Mouse (Mus musculus): Measurements from ENCODE around the gene Mex3a. TPM values are rescaled to one million over a fixed set of nuclear protein-coding genes. Genes with fewer than 3 reads are reported as not detected.

Mex3a gene
- total RNA-seq, 2 experiments from 2014 or later = 3.3 to 5.4 TPM

DNA sequence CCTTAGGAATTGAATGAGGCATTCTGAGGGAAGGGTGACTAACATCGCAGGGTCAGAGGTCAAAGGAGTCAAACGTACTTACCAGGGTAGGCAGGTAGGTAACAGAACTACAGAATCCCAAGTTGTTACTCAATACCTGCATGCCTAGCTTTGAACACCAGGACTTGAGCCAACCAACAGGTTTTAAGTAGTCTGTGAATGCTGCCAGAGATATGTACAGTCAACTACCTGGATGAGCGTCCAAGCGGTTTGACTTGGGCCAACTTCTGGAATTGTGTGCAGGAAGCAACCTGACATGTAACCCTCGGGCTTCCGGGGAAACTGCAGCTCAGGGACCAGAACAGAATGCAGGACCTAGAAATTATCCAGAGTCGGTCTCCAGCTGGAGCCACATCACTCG lies 9.2 kb upstream of the Mex3a start:
- no peak for ATAC-seq (replicated peaks; ENCODE audit: low FRiP score, low TSS enrichment, poor library complexity, severe bottlenecking)

DNA sequence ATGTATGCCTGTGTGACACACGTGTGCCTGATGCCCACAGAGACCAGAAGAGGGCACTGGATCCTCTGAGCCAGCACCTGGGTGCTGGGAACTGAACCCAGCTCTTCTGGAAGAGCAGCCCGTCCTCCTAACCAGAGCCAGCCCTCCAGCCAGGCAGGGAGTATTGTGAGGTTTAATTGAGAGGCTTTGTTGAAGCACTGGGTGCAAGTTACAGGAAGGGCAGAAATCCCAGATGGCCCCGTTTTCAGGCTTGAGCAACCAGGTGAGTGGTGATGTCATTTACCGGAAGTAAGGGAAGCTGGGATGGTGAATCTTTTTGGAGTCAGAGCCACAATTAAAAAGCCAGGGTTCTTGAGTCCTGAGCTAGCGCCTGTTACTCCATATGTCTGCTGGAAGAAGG lies 7.2 kb upstream of the Mex3a start:
- no peak for ATAC-seq (replicated peaks; ENCODE audit: low FRiP score, low TSS enrichment, poor library complexity, severe bottlenecking)

DNA sequence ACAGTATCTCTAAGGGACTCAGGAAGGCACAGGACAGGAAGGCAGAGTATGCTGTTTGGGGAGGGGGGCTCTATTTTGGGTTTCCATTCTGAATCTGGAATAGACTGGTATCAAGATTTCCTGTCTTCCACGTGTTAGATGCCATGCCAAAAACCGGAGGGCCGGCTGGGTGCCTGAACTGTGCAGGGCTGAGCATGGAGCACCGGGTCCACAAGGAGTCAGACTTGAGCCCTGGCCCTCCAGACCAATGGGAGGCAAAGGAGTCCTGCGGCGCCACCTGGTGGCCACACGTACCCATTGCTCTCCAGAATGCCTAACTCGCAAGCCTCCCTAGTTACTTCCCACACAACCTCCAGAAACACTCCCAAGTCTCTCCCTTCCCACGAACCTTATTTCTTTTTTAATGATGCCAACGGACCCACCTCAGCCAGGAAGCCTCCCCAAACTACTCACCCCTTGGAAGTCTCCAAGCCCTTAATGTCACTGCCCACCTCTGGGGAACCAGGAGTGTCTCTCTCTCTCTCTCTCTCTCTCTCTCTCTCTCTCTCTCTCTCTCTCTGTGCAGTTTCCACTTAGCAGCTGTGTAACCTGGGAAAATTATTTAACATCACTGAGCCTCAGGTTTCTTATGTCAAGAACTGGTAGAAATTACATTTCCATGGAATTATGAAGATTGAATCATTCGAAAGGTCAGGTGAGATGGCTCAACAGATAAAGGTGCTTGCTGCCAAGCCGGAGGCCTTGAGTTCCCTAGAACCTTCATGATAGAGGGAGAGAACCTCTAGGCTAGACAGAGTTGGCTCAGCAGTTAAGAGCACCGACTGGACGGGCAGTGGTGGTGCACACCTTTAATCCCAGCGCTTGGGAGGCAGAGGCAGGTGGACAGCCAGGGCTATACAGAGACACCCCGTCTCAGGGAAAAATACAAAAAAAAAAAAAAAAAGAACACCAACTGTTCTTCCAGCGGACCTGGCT lies 5.8 kb upstream of the Mex3a start:
- ATAC-seq (replicated peaks; ENCODE audit: low FRiP score, low TSS enrichment, poor library complexity, severe bottlenecking) = peak; percentile 87

DNA sequence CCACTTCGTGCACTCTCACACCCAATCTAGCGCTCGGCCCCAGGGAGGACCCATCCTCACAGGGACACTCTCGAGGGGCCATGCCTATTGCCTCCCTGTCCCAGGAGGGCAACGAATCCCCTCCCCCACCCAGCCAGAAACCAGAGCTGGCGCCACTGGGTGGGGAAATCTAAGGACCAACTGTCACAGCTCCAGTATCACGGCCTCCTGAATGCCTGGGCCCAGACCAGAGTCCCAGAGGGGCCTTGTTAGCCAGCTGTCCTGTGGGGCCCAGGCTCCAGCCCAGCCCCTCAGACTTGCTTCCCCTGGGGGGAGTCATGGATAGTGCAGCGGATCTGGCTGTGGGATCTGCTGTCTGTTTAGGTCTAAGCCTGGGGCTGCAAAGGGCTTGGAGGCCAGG lies 4.6 kb upstream of the Mex3a start:
- ATAC-seq (replicated peaks; ENCODE audit: low FRiP score, low TSS enrichment, poor library complexity, severe bottlenecking) = no peak

DNA sequence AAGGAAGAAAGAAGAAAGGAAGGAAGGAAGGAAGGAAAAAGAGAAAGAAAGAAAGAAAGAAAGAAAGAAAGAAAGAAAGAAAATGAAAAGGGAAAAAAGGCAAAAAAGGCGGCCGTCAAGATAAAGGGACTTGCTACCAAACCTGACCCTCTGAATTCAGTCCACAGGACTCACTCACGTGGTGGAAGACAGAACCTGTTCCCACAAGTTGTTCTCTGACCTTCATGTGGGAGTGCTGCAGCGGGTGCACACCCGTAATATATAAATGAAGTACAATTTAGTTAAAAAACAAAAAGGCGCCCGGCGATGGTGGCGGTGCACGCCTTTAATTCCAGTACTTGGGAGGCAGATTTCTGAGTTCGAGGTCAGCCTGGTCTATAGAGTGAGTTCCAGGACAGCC lies 3.5 kb upstream of the Mex3a start:
- ATAC-seq (replicated peaks; ENCODE audit: low FRiP score, low TSS enrichment, poor library complexity, severe bottlenecking) = no peak

DNA sequence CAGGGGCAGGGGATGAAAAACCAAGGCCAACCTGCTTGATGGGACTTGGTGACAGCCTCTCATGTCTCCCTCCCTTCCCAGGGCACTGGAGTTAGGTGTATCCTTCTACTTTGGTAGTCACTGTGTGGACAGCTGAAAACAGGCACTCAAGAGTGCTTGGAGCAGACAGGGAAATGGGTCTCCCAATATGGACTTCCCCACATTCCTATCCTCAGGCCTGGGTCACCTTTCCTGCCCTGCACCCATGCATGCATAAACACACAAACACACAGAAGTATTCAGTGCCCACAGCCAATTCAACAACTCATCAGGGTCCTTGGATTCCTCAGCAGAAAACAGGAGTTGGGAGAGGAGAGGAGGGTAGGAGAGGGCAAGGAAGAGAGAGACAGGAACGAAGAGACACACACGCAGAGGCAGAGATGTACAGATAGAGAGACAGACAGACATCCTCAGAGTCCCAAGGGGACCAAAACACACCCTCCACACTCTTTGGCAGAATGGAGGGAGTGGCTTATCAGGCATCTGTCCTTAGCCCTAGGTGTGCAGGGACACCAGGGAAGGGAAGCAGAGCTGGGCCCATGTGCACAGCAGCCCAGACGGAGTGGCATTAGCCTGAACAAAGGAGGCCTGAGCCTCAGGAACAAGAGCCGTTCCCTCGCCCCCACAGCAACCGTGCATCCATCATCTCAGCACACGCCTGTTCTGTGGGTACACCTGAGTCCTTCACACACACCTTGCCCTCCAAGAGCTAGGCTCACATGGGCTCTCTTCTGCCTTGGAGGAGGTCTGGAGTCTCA lies 2.8 kb upstream of the Mex3a start:
- ATAC-seq (replicated peaks; ENCODE audit: low FRiP score, low TSS enrichment, poor library complexity, severe bottlenecking) = no peak

DNA sequence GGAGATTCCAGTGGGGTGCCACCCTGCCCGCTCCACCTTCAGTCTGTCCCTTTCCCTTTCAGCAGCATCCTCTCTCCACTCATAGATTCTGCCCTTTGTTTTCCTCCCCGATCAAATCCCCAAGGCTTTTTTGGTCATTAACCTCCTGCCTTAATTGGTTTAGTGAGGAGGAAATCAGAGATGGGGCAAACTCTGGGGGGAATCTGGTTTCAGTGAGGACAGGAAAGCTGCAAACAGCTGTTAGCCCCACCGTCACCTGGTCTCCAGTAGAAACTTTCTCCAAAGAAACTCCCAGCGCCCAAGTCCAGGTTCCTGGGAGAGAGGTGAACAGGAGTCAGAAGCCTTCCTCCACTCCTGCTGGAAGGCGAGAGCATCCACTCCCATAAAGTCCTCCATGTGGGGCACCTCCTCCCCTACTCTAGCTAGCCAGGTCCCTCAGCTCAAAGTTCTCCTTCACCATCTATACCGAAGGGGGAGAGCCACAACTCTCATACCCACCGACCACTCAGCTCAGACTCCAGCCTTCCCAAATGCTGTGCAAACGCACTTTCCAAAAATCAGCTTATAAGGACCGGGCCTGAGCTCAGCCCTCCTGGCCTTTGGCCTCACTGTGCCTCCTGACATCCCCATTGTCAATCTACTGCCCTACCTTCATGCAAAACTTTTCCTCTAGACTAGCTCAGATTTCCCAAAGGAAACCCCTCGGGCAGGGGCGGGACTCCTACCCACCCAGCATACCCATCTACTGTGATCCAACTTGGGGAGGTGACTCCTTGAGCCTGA lies 1.9 kb upstream of the Mex3a start:
- no peak for ATAC-seq (replicated peaks; ENCODE audit: low FRiP score, low TSS enrichment, poor library complexity, severe bottlenecking)

DNA sequence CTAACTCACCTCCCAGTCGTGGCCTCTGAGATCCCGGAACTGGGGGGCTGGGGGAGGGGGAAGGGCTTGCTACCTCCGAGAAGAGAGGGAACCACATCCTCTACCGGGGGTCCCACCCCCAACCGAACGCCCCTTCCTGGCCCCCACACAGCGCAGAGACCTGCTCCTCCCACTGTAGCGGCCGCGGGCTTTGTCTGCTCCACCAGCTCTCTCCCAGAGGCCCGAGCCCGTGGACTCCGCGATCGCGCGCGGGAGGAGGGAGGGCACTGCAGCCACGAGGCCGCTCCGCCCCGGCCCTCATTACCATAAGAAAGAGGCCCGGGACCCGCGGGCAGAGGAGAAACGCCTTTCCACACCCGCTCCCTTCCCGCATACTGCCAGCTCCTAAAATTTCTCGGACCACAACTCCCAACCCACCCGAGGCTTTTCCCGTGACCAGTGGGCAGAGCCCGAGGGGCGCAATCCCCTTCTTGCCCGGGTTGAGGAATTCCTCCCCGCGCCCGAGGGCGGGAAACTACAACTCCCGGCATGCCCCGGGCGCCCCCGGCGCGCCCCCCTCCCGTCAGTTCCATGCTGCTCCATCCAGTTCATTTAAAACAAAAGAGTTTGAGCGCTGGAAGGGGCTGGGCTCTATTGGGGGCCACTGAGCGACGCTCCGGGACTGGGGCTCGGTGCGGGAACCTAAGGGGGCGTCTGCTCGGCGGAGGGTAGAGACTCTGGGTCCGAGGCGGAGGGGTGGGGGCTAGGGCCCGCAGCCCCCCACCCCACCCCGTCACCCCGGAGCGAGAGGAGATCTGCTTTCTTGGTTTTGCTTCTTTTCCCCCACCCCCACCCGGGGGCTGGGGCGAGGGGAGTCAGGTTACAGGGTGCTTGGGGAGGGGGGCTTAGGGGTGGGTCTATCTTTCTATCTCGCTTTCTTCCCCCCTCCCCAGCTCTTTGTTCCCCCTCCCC lies 572 bp upstream of the Mex3a start:
- ATAC-seq (replicated peaks; ENCODE audit: low FRiP score, low TSS enrichment, poor library complexity, severe bottlenecking) = peak; percentile 60

DNA sequence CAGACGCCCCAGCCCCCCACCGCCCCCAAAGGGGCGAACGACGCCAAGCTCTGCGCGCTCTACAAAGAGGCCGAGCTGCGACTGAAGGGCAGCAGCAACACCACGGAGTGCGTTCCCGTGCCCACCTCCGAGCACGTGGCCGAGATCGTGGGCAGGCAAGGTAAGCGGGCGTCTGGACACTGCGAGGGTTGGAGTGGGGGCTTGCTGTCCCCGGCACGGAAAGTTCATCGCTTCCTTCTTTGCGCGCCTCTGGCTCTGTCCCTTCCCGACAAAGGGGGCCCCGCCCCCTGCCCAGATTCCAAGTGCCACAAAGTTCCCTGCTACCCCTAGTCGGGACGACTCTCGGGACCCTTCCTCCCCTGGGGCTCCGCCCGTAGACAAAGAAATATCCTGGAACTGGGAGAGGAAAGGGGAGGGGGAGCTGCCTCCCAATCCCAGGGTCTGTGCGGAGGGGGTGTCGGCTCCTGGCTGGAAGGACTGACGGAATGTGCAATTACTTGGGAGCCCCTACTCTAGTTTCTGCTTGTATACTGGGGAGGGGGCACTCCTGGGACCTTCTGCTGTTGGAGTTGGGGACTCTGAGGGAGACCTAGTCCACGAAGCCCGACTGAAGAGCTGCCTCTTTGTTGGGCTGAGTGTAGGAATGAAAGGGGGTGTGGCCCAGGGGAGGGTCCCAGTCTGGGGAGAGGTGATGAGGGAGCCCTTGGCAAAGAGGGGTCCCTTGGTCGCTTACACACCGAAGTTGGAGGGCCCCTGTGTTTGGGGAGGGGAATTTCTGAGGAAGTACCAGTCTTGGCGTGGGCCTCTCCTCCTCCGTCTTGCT lies 705 bp downstream of the Mex3a start:
- ATAC-seq (replicated peaks; ENCODE audit: low FRiP score, low TSS enrichment, poor library complexity, severe bottlenecking) = no peak

DNA sequence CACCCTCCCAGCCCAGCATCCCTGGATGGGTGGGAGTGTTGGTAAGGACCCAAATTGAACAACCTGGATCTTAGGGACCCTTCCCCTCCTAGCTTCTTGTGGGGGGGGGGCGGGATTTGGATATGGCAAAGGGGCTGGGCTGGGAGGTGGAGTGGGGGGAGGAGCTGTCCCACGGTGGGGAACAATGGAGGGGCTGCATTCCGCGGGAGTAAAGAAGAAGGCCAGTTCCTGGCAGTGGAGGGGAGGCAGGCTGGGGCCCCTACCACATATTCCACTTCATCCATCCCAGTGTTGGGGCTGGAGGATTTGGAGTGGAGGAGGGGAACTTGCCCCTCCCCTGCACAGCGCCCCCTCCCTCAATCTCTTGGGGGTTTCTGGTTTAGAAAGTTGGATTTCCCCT lies 1.5 kb downstream of the Mex3a start:
- ATAC-seq (replicated peaks; ENCODE audit: low FRiP score, low TSS enrichment, poor library complexity, severe bottlenecking) = no peak

DNA sequence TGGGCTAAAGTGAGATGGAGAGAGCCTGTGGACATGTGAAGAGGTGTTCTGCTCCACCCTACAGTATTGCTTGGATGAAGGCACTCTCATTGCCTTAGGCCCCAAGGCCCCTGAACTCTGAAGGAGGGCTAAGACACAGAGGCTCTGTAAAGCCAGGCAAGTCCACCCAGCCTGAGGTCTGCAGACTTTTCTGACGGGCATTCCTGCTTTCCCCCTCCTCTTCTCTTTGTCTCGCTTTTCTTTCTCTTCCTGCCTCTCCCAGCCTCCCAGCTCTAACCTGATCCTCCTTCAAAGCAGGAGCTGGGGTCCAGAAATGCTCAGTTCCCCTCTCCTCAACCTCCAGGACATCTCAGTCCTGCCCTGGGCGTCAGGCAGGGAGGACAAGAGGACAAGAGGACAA lies 2.8 kb downstream of the Mex3a start:
- ATAC-seq (replicated peaks; ENCODE audit: low FRiP score, low TSS enrichment, poor library complexity, severe bottlenecking) = no peak

DNA sequence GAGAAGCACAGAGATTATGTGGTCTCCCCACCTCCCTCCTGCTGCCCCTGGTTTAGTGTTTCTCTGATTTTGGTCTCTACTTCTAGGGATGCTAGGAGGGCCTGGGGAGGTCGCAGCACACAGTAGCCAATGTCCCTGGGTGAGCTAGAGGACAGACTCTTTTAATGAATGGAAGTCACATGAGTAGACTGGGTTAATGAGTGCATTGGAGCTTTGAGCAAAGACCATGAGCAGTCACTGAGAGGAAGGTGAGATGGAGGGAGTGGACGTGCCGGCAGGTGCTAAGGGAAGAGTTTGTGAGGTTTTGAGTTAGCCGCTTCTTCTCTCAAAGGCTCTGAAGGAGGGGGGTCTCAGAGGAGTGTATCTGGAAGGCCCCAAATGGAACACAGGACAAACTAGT lies 3.3 kb downstream of the Mex3a start:
- no peak for ATAC-seq (replicated peaks; ENCODE audit: low FRiP score, low TSS enrichment, poor library complexity, severe bottlenecking)

DNA sequence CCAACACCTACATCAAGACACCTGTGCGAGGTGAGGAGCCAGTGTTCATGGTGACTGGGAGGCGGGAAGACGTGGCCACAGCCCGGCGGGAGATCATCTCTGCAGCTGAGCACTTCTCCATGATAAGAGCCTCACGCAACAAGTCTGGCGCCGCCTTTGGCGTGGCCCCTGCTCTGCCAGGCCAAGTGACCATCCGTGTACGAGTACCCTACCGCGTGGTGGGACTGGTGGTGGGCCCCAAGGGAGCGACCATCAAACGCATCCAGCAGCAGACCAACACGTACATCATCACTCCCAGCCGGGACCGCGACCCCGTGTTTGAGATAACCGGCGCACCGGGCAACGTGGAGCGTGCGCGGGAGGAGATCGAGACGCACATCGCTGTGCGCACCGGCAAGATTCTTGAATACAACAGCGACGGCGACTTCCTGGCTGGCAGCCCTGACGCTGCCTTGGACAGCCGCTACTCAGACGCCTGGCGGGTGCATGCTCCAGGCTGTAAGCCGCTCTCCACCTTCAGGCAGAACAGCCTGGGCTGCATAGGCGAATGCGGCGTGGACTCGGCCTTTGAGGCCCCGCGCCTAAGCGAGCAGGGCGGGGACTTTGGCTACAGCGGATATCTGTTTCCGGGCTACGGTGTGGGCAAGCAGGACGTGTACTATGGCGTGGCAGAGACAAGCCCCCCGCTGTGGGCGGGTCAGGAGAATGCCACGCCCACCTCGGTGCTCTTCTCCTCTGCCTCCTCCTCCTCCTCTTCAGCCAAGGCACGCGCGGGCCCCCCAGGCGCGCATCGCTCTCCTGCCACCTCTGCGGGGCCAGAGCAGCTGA lies 4.1 kb downstream of the Mex3a start:
- ATAC-seq (replicated peaks; ENCODE audit: low FRiP score, low TSS enrichment, poor library complexity, severe bottlenecking) = peak; percentile 49

DNA sequence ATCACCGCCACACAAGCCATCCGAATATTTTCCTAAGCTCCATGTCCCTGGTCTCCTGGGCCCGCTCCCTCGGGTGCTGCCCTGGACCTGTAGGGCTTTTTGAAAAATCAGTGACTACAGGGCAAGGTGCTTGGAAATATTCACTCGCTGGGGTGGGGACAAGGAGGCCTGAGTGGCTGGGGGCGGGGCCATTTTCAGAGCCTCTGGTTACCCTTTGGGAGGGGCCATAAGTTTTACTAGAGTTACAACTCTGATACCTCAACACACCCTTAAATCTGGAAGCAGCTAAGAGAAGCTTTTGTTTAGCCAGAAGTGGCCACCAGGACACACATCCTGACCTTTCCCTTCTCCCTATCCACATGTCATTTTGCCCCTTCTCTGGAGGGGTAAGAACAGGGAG lies 5.0 kb downstream of the Mex3a start:
- no peak for ATAC-seq (replicated peaks; ENCODE audit: low FRiP score, low TSS enrichment, poor library complexity, severe bottlenecking)

DNA sequence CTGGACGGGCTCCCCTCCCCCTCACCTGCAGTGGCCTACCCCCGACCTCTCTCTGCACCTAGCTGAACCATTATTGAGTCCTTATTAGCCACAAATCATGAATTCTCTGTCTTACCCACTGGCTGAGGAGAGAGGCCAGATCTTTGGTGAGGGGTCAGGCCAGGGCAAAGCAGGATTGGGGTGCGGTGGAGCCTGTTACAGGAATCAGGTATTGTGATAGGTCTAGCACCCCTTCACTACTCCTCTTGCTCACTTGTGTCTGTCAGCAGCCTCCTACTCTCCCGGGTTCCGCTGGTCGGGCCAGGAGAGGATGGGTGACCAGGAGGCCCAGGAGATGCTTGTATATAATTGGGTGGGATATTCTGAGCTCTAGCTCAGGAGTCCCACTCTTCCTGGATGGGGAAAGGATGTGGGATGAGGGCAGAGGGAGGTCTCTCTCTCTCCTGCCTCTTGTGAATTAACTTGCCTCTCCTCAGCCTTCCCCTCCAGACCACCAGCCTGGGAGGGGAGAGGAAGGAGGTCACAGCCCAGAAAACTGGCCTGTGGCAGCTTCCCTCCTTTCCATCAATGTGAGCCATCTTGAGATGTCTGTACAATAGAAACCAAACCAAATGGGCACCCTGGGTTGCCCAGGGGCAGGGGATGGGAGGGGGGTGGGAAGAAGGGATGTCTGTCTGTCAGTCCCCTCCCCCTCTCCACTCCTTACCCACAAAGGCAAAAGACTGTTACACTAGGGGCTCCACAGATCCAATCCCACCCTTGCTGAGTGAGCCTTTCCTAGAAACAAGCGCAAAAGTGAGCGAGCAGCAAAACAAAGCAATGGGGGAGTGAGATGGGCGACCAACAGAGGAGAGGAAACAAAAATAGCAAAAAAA lies 6.3 kb downstream of the Mex3a start:
- ATAC-seq (replicated peaks; ENCODE audit: low FRiP score, low TSS enrichment, poor library complexity, severe bottlenecking) = no peak

DNA sequence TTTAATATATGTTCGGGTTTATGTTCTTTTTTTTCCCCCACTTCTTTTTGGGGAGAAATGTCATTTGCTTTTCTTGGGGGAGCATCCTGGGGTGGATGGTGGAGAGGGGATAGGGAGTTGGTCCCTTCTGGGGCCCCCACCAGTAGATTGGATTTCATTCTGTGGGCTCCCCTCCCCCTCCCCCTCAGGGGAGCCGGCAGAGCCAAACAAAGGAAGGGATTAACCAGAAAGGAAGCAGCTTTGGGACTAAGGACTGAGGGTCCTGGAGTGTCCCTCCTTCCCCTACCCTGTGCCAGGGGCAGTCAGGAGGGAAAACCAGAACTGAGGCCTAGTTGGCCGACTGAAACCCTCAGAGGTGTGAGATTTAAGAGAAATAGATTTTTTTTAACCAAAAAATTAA lies 7.2 kb downstream of the Mex3a start:
- ATAC-seq (replicated peaks; ENCODE audit: low FRiP score, low TSS enrichment, poor library complexity, severe bottlenecking) = no peak
